Mouse (Mus musculus): ENCODE measurements around the gene S100a13.

Gene S100a13

GRCm38 (mm10) chr3:90508287-90508949 is 5.8 kb upstream of the S100a13 start:
- DNase-seq = no peak

- peak; percentile 99 for DNase-seq
Observed at GRCm38 (mm10) chr3:90508950-90509746, 5.1 kb upstream of the S100a13 start, which contains the start of gene Chtop. Gene Chtop, minus strand, starts transcription at chr3:90509498.

GRCm38 (mm10) chr3:90509747-90510123 is 4.5 kb upstream of the S100a13 start:
- no peak for DNase-seq

GRCm38 (mm10) chr3:90512276-90512675 is 2.0 kb upstream of the S100a13 start:
- no peak for DNase-seq

- no peak for DNase-seq
Observed at GRCm38 (mm10) chr3:90512948-90513642, 1.1 kb upstream of the S100a13 start.

GRCm38 (mm10) chr3:90514691-90515090 is 456 bp downstream of the S100a13 start:
- peak; percentile 62 to 65 for DNase-seq

- DNase-seq = peak in 1 of 2 experiments; percentile 6
Observed at GRCm38 (mm10) chr3:90515242-90515641, 1.0 kb downstream of the S100a13 start.

GRCm38 (mm10) chr3:90515789-90516188 is 1.6 kb downstream of the S100a13 start:
- no peak for DNase-seq

GRCm38 (mm10) chr3:90517711-90518110 is 3.5 kb downstream of the S100a13 start:
- DNase-seq = no peak

GRCm38 (mm10) chr3:90525421-90525820 is 11.2 kb downstream of the S100a13 start:
- no peak for DNase-seq

- no peak for DNase-seq
Observed at GRCm38 (mm10) chr3:90526076-90526475, 11.8 kb downstream of the S100a13 start.

GRCm38 (mm10) chr3:90526580-90526979 is 12.3 kb downstream of the S100a13 start, which contains the start of gene S100a14:
Gene S100a14, plus strand, starts transcription at chr3:90526856.
- DNase-seq = no peak

- DNase-seq = no peak
Observed at GRCm38 (mm10) chr3:90527291-90527873, 13.1 kb downstream of the S100a13 start.

GRCm38 (mm10) chr3:90531713-90532112 is 17.5 kb downstream of the S100a13 start:
- no peak for DNase-seq

- DNase-seq = no peak
Observed at GRCm38 (mm10) chr3:90535446-90535845, 21.2 kb downstream of the S100a13 start.

- peak in 1 of 2 experiments; percentile 13 for DNase-seq
Observed at GRCm38 (mm10) chr3:90537141-90537904, 23.1 kb downstream of the S100a13 start, which contains the start of gene S100a16. Gene S100a16, plus strand, starts transcription at chr3:90537254.

- DNase-seq = no peak
Observed at GRCm38 (mm10) chr3:90537905-90538296, 23.7 kb downstream of the S100a13 start.

- no peak for DNase-seq
Observed at GRCm38 (mm10) chr3:90540904-90541303, 26.7 kb downstream of the S100a13 start.

- no peak for DNase-seq
Observed at GRCm38 (mm10) chr3:90549676-90550420, 35.6 kb downstream of the S100a13 start.

GRCm38 (mm10) chr3:90550421-90550790 is 36.2 kb downstream of the S100a13 start:
- no peak for DNase-seq

- DNase-seq = no peak
Observed at GRCm38 (mm10) chr3:90552231-90552630, 38.0 kb downstream of the S100a13 start.
